Mouse (Mus musculus) embryonic fibroblast, embryonic 13.5 days (primary cell): Measurements from ENCODE around the gene Pold2.

Experiments
- CTCF ChIP-seq: IDR thresholded peaks from 2 replicates; pipeline ENCODE4 v1.5.1; 2011; ENCODE audit warnings: mild to moderate bottlenecking, control low read depth, low read length, moderate library complexity, borderline replicate concordance; ENCODE audit not compliant: insufficient read depth
- POLR2A ChIP-seq: IDR thresholded peaks from 2 replicates; pipeline ENCODE4 v1.6.1; 2011; ENCODE audit warnings: low read depth, mild to moderate bottlenecking, control low read depth, low read length, moderate library complexity

- TF ChIP-seq CTCF (no peak), POLR2A (no peak)
Observed at GRCm38 (mm10) chr11:5904871-5905270, 26.8 kb upstream of the Pold2 start.
